Mouse (Mus musculus): ENCODE measurements at regions not wholly inside any gene's neighbourhood (a gene's known extent, or its start where the extent isn't known, plus 50 kb on each side); places are given as distances from the start of the nearest gene placed in this dataset.

DNA sequence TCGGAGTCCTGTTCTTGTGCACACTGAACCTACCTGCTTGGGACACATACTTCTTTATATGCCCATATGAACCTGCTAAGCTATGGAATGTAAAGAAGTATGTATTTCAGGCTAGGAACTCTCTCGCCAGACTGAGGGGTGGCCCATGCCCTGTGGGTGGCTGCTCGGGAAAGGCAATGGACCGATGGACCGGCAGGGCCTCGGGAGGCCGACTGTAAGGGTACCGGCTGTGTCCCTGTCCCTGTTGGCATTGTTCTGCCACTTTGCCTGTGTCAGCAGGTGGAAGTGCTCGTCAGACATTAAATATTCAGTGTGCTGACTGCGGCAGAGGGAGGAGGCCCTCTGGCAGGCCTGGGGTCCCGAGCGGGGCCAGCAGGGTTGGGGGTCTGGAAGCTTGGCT is 54.5 kb upstream of the Gata5 start:
- DNase-seq (ENCODE audit: low read depth) = no peak

DNA sequence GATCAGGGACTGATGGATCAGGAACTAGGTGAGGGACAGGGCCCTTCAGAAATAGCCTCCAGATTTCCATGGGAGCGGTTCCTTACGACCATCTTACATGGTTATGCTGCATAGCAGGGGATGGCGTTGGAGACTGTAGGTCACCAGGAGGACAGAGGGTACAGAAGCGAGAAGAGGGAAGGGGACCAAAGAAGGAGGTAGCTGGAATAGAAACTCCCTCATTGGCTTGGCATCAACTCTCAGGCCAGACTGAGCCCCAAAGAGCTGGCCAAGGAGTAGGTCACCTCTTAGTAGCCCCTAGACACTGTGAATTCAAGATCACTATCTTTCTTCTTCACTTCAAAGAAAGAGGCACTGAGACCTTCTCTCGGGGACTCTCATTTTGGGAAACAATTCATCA is 53.6 kb upstream of the Gata5 start:
- no peak for DNase-seq (ENCODE audit: low read depth)

DNA sequence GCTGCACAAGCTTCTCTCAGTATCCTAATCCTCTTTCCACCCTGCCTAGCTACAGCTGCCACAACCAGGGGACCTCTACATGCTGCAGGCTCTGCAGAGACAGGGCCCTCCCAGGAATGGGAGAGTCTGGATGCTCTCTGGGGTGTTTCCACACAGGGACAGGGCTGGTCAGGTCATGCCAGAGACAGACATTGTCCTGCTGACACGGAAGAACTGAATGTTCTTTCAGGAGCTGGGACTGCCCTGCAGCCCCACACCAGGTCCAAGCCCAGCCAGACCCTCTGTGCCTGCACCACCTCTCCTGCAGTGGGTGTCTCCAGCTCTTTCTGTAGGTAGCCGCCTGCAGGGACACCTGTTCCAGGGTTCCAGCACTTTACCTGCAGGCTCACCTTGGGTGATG is 52.8 kb upstream of the Gata5 start:
- no peak for DNase-seq (ENCODE audit: low read depth)

DNA sequence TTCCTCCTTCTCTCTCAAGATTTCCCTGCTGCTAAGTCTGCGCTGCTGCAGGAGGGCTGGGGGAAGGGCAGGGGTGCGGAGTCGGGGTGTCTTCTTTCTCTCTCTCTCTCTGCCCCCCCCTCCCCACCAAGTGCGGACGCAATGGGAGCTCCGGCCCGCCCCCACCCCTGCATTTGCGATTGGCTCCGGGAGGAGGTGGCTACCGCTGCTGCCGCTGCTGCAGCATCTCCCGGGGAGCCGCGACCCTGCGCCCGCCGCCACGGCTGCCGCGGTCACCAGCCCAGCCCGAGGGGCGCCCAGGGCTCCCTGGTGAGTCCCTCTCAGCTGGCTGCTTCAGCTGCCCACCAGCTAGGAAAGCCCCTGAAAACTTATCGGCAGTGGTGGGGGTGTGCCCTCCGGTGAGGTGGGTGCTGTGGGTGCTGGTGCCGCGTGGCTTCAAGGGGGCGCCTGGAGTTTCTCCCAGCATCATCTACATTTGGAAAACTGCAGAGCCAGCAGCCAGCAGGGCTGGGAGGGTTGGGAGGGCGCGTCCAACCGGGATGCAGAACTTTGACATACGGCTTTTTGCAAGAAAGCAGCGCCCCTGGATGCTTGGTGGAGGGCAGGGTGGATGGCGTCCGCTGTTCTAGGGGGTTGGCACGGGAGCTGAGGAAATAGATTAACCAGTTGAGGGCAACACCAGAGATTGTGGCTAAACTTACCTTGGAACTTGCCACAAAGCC is 51.6 kb upstream of the Gata5 start:
- DNase-seq (ENCODE audit: low read depth) = no peak

DNA sequence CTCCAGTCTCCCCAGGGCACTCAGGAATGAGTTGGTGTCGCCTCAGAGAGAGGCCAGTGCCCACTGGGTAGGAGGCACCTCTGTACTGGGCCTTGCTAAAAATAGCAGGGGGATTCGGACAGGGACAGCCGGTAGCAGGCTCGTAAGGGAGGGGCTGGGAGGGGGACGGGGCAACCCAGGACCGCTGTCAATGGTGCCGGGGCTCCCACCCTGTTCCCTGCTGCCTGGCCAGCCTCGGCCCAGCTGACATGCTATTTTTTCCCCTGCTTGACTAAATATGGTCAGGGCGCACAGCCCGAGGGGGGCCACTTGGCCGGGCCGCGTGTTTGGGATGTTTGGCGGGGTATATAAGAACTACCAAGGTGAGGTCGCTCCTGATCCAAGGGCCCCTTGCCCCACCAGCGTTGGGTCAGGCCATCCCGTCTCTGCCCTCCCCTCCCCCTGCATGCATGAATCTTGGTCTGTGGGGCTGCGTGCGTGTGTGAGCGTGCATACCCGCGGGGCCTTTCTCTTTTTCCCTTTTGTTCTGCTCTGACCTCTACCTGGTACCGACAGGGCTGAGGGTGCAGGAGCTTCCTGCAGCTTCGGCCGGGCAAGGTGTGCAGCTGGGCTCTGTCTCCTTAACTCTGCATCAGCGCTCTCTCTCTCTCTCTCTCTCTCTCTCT is 50.9 kb upstream of the Gata5 start:
- DNase-seq (ENCODE audit: low read depth) = no peak

Measured in NIH3T3 (cell line).